Mouse (Mus musculus) gastrocnemius, postnatal 25 days (tissue): Measurements from ENCODE around the gene B230217C12Rik. TPM values are rescaled to one million over a fixed set of nuclear protein-coding genes. Genes with fewer than 3 reads are reported as not detected.

Source experiments
- DNase-seq: peaks from one replicate; pipeline ENCODE4 v3.0.0; 2022
- long read RNA-seq, 2 experiments: library from polyadenylated mRNA; stranded (forward); transcript quantifications; one replicate each; pipeline ENCODE4 v2.0.0; 2021
- total RNA-seq, 2 experiments: library from RNA; stranded (reverse); gene quantifications; 1 replicate in 1 of 2; 2 replicates in 1 of 2; pipeline ENCODE4 v1.2.3; 2021

B230217C12Rik gene
- total RNA-seq = under 1 TPM; 0.48 to 0.67 TPM
- long read RNA-seq, experiment 1 = 0 reads
- long read RNA-seq, experiment 2 = 0 reads

- no peak for DNase-seq
Observed at GRCm38 (mm10) chr11:97840539-97840954, at the start of gene B230217C12Rik. B230217C12Rik (plus strand) TSS chr11:97840780.

- DNase-seq = no peak
Observed at GRCm38 (mm10) chr11:97793165-97793564, 47.4 kb upstream of the B230217C12Rik start.

- peak; percentile 48 for DNase-seq
Observed at GRCm38 (mm10) chr11:97796910-97797309, 43.7 kb upstream of the B230217C12Rik start.

GRCm38 (mm10) chr11:97797369-97798082 lies 43.1 kb upstream of the B230217C12Rik start:
- peak; percentile 49 for DNase-seq

- no peak for DNase-seq
Observed at GRCm38 (mm10) chr11:97798083-97798435, 42.5 kb upstream of the B230217C12Rik start.

- DNase-seq = peak; percentile 79
Observed at GRCm38 (mm10) chr11:97798782-97799145, 41.8 kb upstream of the B230217C12Rik start, which contains the start of gene Lasp1. Lasp1 (plus strand) TSS chr11:97799000.

GRCm38 (mm10) chr11:97799146-97799993 lies 41.2 kb upstream of the B230217C12Rik start:
- peak; percentile 89 for DNase-seq

- DNase-seq = peak; percentile 78
Observed at GRCm38 (mm10) chr11:97799994-97800690, 40.4 kb upstream of the B230217C12Rik start.

GRCm38 (mm10) chr11:97800691-97801408 lies 39.7 kb upstream of the B230217C12Rik start:
- no peak for DNase-seq

GRCm38 (mm10) chr11:97801409-97802193 lies 39.0 kb upstream of the B230217C12Rik start:
- no peak for DNase-seq

GRCm38 (mm10) chr11:97802194-97802470 lies 38.4 kb upstream of the B230217C12Rik start:
- DNase-seq = no peak

GRCm38 (mm10) chr11:97802495-97802894 lies 38.1 kb upstream of the B230217C12Rik start:
- no peak for DNase-seq

GRCm38 (mm10) chr11:97803847-97804246 lies 36.7 kb upstream of the B230217C12Rik start:
- DNase-seq = no peak

GRCm38 (mm10) chr11:97804841-97805661 lies 35.5 kb upstream of the B230217C12Rik start:
- no peak for DNase-seq

GRCm38 (mm10) chr11:97805662-97806612 lies 34.6 kb upstream of the B230217C12Rik start:
- peak; percentile 46 for DNase-seq

- no peak for DNase-seq
Observed at GRCm38 (mm10) chr11:97806613-97806964, 34.0 kb upstream of the B230217C12Rik start.

GRCm38 (mm10) chr11:97807626-97808025 lies 33.0 kb upstream of the B230217C12Rik start:
- no peak for DNase-seq

GRCm38 (mm10) chr11:97808093-97808492 lies 32.5 kb upstream of the B230217C12Rik start:
- DNase-seq = no peak

GRCm38 (mm10) chr11:97808621-97809234 lies 31.9 kb upstream of the B230217C12Rik start:
- DNase-seq = peak; percentile 57
